Mouse (Mus musculus) stomach, postnatal 0 days (tissue): ENCODE measurements at regions not wholly inside any gene's neighbourhood (a gene's known extent, or its start where the extent isn't known, plus 50 kb on each side); places are given as distances from the start of the nearest gene placed in this dataset.

Experiments
- CTCF ChIP-seq: IDR thresholded peaks from 2 replicates; pipeline ENCODE4 v1.5.1; 2016; ENCODE audit warnings: antibody characterized with exemption, low read depth, mild to moderate bottlenecking, moderate library complexity
- EP300 ChIP-seq: optimal IDR thresholded peaks from 2 replicates; pipeline ENCODE3; 2016; ENCODE audit warnings: antibody characterized with exemption

- TF ChIP-seq EP300 (no peak), CTCF (peak; percentile 78)
Measured at GRCm38 (mm10) chr4:61909409-61909808, 74.4 kb upstream of the Mup5 start.
